Mouse (Mus musculus) brain, embryonic 14.5 days (tissue): ENCODE measurements around the gene Srrm4.

ENCODE experiments used
- CTCF ChIP-seq: fragments of 200-500 bp; IDR thresholded peaks from 2 replicates; pipeline ENCODE4 v1.5.1; 2012; ENCODE audit warnings: inconsistent platforms, mild to moderate bottlenecking, moderate library complexity, borderline replicate concordance; ENCODE audit not compliant: insufficient read depth, insufficient read length; ENCODE audit errors: extremely low read depth
- POLR2A ChIP-seq: fragments of 200-500 bp; IDR thresholded peaks from 2 replicates; pipeline ENCODE4 v1.6.1; 2012; ENCODE audit warnings: mild to moderate bottlenecking, inconsistent platforms, borderline replicate concordance; ENCODE audit not compliant: poor library complexity, insufficient read depth, insufficient read length, severe bottlenecking; ENCODE audit errors: extremely low read depth

DNA sequence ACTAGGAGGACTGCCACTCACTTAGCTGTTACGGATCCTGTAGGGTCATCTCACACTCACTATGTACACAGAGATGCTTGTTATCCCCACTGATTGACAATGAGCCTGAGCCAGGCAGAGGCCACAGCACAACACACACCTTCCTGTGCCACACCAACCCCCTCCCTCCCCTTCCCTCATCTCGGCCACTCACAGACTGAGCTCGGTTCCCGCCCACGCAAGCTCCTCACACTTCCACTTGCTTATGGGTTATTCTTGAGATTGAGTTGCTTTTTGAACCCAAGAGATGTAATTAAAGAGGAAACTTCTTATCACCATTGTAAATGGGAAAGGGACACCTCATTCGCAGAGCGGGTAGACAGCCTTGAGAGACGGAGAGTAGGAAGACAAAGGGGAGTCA lies 66.3 kb downstream of the Srrm4 start:
- no peak for TF ChIP-seq CTCF
- TF ChIP-seq POLR2A, result no peak
